Mouse (Mus musculus) spleen, adult 2 months (tissue): ENCODE data around the gene Gpr135.

Experiments used
- CTCF ChIP-seq: fragments of 200-500 bp; IDR thresholded peaks from 2 replicates; pipeline ENCODE4 v1.5.1; 2011; ENCODE audit warnings: mild to moderate bottlenecking, inconsistent platforms; ENCODE audit not compliant: insufficient read depth, insufficient read length, insufficient replicate concordance; ENCODE audit errors: extremely low read depth
- POLR2A ChIP-seq: fragments of 200-500 bp; IDR thresholded peaks from 2 replicates; pipeline ENCODE4 v1.6.1; 2011; ENCODE audit warnings: low read depth, low read length, inconsistent platforms

GRCm38 (mm10) chr12:72069626-72070326, 1.1 kb downstream of the Gpr135 start:
- TF ChIP-seq CTCF (no peak), POLR2A (no peak)
